Mouse (Mus musculus) heart, postnatal 10 days (tissue): Measurements from ENCODE around the gene Mink1. TPM values are rescaled to one million over a fixed set of nuclear protein-coding genes. Genes with fewer than 3 reads are reported as not detected.

ENCODE experiments used
- DNase-seq, 2 experiments: peaks; one replicate each; pipeline ENCODE4 v3.0.0; 2021
- intact Hi-C: fragments of 180-260 bp; cut with DNase I; formaldehyde crosslinking; loops from one replicate; pipeline ENCODE4 v1.15.1; 2025
- total RNA-seq, 2 experiments: library from RNA; stranded (reverse); gene quantifications; 2 replicates each; pipeline ENCODE4 v1.2.3; 2021

The Mink1 gene
- total RNA-seq, 2 experiments from 2014 or later, result 40.4 to 43.3 TPM

GRCm38 (mm10) chr11:70623053-70623742, 60.5 kb downstream of the Mink1 start:
- DNase-seq, result no peak
- intact Hi-C loops, result no loop called here

DNA sequence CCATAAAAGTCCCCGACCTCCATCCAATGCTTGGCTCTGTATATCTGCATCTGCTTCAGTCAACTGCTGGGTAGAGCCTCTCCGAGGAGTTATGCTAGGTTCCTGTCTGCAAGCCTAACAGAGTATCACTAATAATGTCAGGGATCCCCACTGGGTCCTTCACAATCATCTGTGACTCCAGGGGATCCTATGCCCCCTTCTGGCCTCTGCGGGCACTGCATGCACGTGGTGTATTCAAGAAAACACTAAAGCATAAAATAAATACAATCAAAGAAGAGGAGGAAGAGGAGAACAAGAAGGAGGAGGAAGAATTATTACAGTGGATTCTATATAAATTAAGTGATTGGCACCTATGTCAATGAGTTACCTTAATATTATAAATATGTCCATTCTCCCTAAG, 62.8 kb downstream of the Mink1 start:
- peak in 1 of 2 experiments; percentile 62 for DNase-seq
- intact Hi-C loops, result loop anchor here (5.0 kb wide), 1 partner anchor 193 kb away; the partner anchor contains the start of gene Arrb2

DNA sequence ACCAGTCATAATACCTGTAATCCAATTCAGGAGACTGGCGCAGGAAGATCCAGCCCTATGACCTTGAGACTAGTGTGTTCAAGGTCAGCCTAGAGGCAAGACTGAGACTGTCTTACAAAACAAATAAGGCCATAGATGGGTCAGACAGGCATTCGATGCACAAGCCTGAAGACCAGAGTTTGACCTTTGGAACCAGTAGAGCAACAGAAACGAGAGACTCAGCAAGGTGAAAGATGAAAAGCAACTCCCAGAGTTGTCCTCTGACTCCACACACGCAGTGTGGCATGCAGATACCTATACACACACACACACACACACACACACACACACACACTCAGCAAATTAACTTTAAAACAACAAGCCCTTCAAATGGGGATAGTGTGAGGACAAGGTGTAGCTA, 64.2 kb downstream of the Mink1 start:
- DNase-seq, result no peak
- intact Hi-C loops, result loop anchor here (5.0 kb wide), 1 partner anchor 195 kb away; the partner anchor contains the start of gene Arrb2

DNA sequence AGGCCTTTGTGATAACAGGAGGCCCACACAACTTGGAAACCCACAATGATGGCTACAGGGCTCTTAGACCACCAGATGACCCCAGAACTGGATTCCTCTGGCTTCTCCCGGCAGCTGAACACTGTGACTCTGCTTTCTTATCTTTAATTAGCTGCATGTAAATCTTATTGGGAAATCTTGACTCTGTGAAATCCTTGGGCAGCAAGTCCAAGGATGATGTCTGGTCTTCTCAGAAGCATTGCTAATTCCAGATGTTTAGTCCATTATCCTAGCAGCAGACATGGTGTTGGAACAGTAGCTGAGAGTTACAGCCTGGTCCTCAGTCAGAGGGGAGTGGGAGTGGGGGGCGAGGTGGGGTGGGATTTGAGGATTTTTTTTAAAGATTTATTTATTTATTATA, 65.8 kb downstream of the Mink1 start:
- DNase-seq, result no peak
- intact Hi-C loops, result loop anchor here (5.0 kb wide), 1 partner anchor 196 kb away; the partner anchor contains the start of gene Arrb2

DNA sequence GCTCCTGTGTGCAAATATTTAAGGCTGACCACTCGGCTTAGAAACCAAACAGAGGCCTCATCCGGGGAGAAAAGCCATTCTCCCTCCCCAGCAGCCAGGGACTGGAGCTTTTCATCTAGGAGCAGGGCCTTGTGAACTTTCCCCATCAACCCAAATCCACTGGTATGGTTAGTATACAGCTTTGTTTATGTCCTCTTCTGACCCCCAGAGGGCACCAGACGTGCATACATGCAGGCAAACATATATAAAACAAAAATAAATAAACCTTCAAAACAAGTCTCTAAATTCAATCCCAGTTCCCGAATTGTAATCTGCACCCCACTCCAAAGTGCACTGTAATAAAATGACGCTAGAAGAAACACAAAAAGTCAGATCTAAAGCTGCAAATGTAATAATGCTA, 66.9 kb downstream of the Mink1 start:
- no peak for DNase-seq
- intact Hi-C loops, result loop anchor here (1.0 to 5.0 kb wide), 2 partner anchors 126 to 197 kb away; partner anchors contain the start of gene Arrb2

- intact Hi-C loops, result no loop called here
- DNase-seq, result no peak
These were observed 67.4 kb downstream of the Mink1 start for GRCm38 (mm10) chr11:70630129-70630528.

- intact Hi-C loops, result no loop called here
- DNase-seq, result no peak
These were observed 72.9 kb downstream of the Mink1 start for GRCm38 (mm10) chr11:70635601-70636000.

GRCm38 (mm10) chr11:70637764-70638163, 75.1 kb downstream of the Mink1 start:
- DNase-seq, result no peak
- intact Hi-C loops, result no loop called here

DNA sequence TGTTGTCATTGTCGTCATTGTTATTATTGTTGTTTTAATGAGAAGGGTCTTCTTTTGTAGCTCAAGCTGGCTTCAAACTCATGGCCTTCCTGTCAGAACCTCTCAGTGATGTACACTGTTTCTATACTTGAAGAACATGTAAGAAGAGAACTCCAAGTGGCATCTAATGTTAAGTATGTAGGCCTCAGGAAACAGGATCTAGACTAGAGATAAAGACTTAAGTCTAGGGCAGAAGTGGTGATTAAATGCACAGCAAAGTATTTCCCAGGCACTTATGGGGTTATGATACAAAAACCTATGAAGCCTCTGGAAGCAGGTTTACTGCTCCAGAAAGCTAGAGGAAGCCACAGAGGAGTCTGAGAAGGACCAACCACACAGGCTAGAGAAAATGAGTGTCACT, 75.6 kb downstream of the Mink1 start:
- intact Hi-C loops, result no loop called here

DNA sequence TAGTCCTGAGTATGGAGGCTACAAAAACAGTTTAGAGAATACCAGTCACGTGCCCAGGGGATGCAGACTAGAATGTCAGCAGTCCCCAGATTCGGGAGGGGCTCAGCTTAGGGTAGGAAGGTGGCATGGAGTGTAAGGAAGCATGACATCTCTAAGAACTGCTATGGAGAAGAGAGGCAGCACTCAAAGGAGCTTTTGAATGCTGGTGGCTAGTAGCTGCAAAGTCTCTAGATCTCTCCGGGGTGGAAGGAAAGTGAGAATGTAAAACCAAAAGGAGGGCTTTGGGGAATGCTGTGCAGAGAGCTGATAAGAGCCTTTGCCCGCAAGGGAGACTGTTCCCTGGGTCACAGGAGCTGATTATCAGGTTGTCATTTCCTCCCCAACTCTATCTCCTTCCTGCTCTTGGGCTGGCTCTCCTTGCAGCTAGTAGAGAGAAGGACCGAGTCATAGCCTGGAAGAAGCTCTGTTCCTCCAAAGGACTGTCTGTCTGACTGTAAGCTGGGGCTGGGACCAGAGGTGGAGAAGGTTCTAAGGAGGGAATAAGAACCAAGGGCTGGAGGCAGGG, 76.1 kb downstream of the Mink1 start, which contains the start of gene Gp1ba:
TSS of gene Gp1ba (plus strand) at position 409 of the 565 bp plus-strand sequence.
- intact Hi-C loops, result no loop called here
- no peak for DNase-seq

More for the DNA sequence above, 75.6 kb downstream of the Mink1 start:
- no peak for DNase-seq

DNA sequence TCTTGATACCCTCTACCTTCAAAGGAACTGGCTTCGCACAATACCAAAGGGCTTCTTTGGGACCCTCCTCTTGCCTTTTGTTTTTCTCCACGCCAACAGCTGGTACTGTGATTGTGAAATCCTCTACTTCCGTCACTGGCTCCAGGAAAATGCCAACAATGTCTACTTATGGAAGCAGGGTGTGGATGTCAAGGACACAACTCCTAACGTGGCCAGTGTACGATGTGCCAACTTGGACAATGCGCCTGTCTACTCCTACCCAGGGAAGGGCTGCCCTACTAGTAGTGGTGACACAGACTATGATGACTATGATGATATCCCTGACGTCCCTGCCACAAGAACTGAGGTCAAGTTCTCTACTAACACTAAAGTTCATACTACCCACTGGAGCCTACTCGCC, 77.3 kb downstream of the Mink1 start:
- DNase-seq, result no peak
- intact Hi-C loops, result no loop called here

- intact Hi-C loops, result no loop called here
- no peak for DNase-seq
These were observed 78.6 kb downstream of the Mink1 start for GRCm38 (mm10) chr11:70641241-70641640.

- intact Hi-C loops, result no loop called here
- no peak for DNase-seq
These were observed 80.4 kb downstream of the Mink1 start for GRCm38 (mm10) chr11:70643051-70643450.

GRCm38 (mm10) chr11:70644564-70645103, 82.0 kb downstream of the Mink1 start:
- DNase-seq, result no peak
- intact Hi-C loops, result no loop called here

GRCm38 (mm10) chr11:70645461-70646258, 83.0 kb downstream of the Mink1 start:
- DNase-seq, result peak; percentile 44 to 50
- intact Hi-C loops, result loop anchor here (2.0 kb wide), 1 partner anchor 55 kb away; the partner anchor contains the start of genes Inca1 and Kif1c

- intact Hi-C loops, result loop anchor here (2.0 kb wide), 1 partner anchor 55 kb away; the partner anchor contains the start of genes Inca1 and Kif1c
- peak in 1 of 2 experiments; percentile 32 for DNase-seq
These were observed 83.5 kb downstream of the Mink1 start for GRCm38 (mm10) chr11:70646259-70646555.

- intact Hi-C loops, result loop anchor here (2.0 kb wide), 1 partner anchor 54 kb away; the partner anchor contains the start of genes Inca1 and Kif1c
These were observed 84.3 kb downstream of the Mink1 start, which contains the start of the genes Rnf167 and Slc25a11 for GRCm38 (mm10) chr11:70646691-70647650. Gene Rnf167 (plus strand): TSS chr11:70647235. Gene Slc25a11 (minus strand): TSS chr11:70647479.

DNA sequence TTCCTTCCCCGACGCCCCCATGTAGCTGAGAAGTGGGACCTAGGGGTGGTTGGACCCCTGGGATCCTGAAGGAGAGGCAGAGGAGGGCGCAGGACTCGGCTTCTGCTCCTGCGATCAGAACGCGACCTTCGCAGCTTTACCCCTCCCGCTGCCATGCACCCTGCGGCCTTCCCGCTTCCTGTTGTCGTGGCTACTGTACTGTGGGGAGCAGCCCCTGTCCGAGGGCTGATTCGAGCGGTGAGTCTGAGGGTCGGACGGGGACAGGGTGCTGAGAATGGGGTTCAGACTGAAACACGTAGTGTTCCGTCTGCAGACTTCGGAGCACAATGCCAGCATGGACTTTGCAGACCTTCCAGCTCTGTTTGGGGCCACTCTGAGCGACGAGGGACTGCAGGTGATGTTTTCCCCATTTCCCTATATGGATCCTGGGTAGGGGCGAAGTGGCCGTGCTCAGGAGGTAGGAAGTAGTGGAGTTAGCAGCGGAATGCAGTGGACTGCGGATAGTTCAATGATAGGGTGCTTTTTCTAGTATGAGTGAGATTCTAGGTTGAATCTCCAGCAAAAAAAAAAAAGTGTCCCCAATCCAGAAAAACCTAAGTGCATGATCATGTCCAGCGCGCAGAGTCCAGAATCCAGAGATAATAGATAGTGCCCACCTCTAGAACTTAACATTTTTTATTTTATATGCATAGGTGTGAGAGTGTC, 85.2 kb downstream of the Mink1 start:
- intact Hi-C loops, result loop anchor here (2.0 kb wide), 1 partner anchor 53 kb away; the partner anchor contains the start of genes Inca1 and Kif1c
- DNase-seq, result peak in 1 of 2 experiments; percentile 47

More at GRCm38 (mm10) chr11:70646691-70647650, 84.3 kb downstream of the Mink1 start, which contains the start of the genes Rnf167 and Slc25a11:
- DNase-seq, result peak; percentile 97 to 98

DNA sequence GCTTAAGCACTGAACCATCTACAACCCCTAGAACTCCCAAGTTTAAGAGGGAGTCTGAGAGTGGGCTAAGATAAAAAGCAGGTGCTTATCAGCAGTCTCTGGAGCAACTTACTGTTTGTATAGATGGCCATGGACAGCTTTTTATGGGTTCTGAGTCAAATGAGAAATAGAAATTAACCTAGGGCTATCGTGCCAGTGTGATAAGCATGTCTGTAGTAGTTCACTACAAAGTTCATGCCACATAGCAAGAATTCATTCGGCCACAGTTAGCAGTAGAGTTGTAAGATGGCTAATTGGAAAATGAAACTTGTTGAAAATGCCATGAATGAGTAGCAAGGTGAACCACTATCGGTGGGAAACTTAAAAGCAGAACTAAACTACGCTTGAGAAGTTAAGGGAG, 85.8 kb downstream of the Mink1 start:
- no peak for DNase-seq
- intact Hi-C loops, result no loop called here
